Mouse (Mus musculus) cortical plate, adult 2 months (tissue): Measurements from ENCODE around the gene Tia1.

Experiments
- CTCF ChIP-seq: fragments of 200-500 bp; IDR thresholded peaks from 2 replicates; pipeline ENCODE4 v1.5.1; 2011; ENCODE audit warnings: mild to moderate bottlenecking, control low read depth, low read length; ENCODE audit not compliant: insufficient read depth; ENCODE audit errors: extremely low read depth
- POLR2A ChIP-seq: fragments of 200-500 bp; IDR thresholded peaks from 2 replicates; pipeline ENCODE4 v1.6.1; 2011; ENCODE audit warnings: mild to moderate bottlenecking, low read length, control low read depth; ENCODE audit not compliant: insufficient read depth; ENCODE audit errors: extremely low read depth

DNA sequence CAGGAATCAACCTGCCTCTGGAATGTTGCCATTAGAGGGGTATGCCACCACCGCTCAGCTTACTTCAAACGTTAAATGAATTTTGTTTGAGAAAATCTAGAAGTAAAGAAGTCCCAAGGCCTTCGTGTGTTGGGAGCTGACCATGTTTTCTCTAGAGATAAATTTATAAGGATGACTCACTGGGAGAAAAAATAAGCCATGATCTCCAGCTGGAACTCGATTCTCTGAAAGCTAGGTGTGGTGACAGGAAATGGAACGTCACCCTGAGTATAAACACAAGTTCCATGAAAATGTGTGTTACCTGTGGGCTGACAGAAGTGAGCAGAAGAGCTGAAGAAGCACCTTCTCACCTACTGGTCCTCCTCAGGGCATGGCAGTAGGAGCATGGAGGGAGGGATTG, 72.9 kb downstream of the Tia1 start:
- no peak for TF ChIP-seq CTCF
- TF ChIP-seq POLR2A: no peak
